ENCODE assay signal across 8 mouse cellular contexts in genomic region chr15:96936705-96937346, GRCm38 (mm10).
DNase-seq lines count a peak whose midpoint lies in the region; ATAC-seq and TF ChIP-seq lines count a peak whose summit lies in the region.

No protein-coding gene starts in this region.

- peak overlapping the region; percentile 33 for H3K4me3 ChIP-seq in cerebellum, adult 2 months (replicated peaks; ENCODE audit: insufficient read depth, low read depth, low read length)
- peak overlapping the region; percentile 16; the same call in 1 of the 2 replicates for H3K4me3 ChIP-seq in lung, embryonic 14.5 days (ENCODE audit: low read depth, low read length)
- no peak overlapping the region for H3K4me3 ChIP-seq in thymus, adult 2 months (ENCODE audit: control insufficient read depth, insufficient read depth, low read length)

- H3K9ac ChIP-seq in lung, embryonic 14.5 days, result no peak overlapping the region

- H3K4me1 ChIP-seq in cerebellum, adult 2 months (ENCODE audit: control insufficient read depth, insufficient read depth, low read length), result no peaks in the 10 kb centered on the region
- H3K4me1 ChIP-seq in lung, embryonic 14.5 days (ENCODE audit: insufficient read depth), result no peaks in the 10 kb centered on the region; the same call in 1 of the 2 replicates
- no peaks in the 10 kb centered on the region for H3K4me1 ChIP-seq in thymus, adult 2 months (replicated peaks; ENCODE audit: control insufficient read depth, insufficient read depth, low read length)

- no peak for TF ChIP-seq POLR2A in cerebellum, adult 2 months (IDR thresholded peaks at IDR 0.05; ENCODE audit: borderline replicate concordance, insufficient read depth, low read length)
- no peak for TF ChIP-seq POLR2A in thymus, adult 2 months (IDR thresholded peaks at IDR 0.05; ENCODE audit: control insufficient read depth, extremely low read depth, insufficient read depth, low read length, poor library complexity)

- no peaks in the 10 kb centered on the region for H3K9me3 ChIP-seq in lung, embryonic 14.5 days (ENCODE audit: low read depth, low read length)

- TF ChIP-seq CTCF in cerebellum, adult 2 months (IDR thresholded peaks at IDR 0.05; ENCODE audit: borderline replicate concordance, insufficient read depth, low read depth, low read length), result peak; percentile 100
- TF ChIP-seq CTCF in lung, embryonic 14.5 days (IDR thresholded peaks at IDR 0.05; ENCODE audit: low read depth), result peak; percentile 100
- peak; percentile 98 for TF ChIP-seq CTCF in thymus, adult 2 months (IDR thresholded peaks at IDR 0.05; ENCODE audit: borderline replicate concordance, control insufficient read depth, extremely low read depth, insufficient read depth, low read length, poor library complexity)

- DNase-seq in MEL-GATA-1-ER (ENCODE audit: extremely low read depth, low read depth), result peak; percentile 92
- DNase-seq in cerebellum, adult 2 months, result peak; percentile 80 to 81
- DNase-seq in forelimb bud, embryonic 11.5 days (ENCODE audit: low read depth, low spot score), result peak; percentile 94
- peak; percentile 84 for DNase-seq in layer of hippocampus, adult 8-10 months (ENCODE audit: low spot score in 2 of 2)
- DNase-seq in lung, embryonic 14.5 days, result peak; percentile 99
- peak; percentile 76 for DNase-seq in ovary, adult 18-20 months (ENCODE audit: low spot score)
- peak; percentile 84 for DNase-seq in thymus, adult 2 months

- no peak overlapping the region for H3K27ac ChIP-seq in cerebellum, adult 2 months (ENCODE audit: insufficient read depth, low read length)
- H3K27ac ChIP-seq in lung, embryonic 14.5 days (ENCODE audit: low read depth), result no peak overlapping the region
- H3K27ac ChIP-seq in thymus, adult 2 months (ENCODE audit: control insufficient read depth, insufficient read depth, low read length), result no peak overlapping the region

- 5% methylated on average over 18 of the region's 18 CpGs for WGBS in cerebellum, adult 2 months
- 3% methylated on average over 18 of the region's 18 CpGs for WGBS in lung, embryonic 14.5 days
- WGBS in thymus, adult 2 months, result 8% methylated on average over 18 of the region's 18 CpGs

- no peaks in the 10 kb centered on the region for H3K27me3 ChIP-seq in cerebellum, adult 2 months (ENCODE audit: control insufficient read depth, insufficient read depth, low read length)
- no peaks in the 10 kb centered on the region for H3K27me3 ChIP-seq in lung, embryonic 14.5 days (ENCODE audit: insufficient read depth, low read length)
- no peaks in the 10 kb centered on the region for H3K27me3 ChIP-seq in thymus, adult 2 months (ENCODE audit: control insufficient read depth, insufficient read depth, low read length)

- H3K4me2 ChIP-seq in lung, embryonic 14.5 days, result peak overlapping the region; percentile 54

- ATAC-seq in hematopoietic stem cell, adult 5-6 weeks (replicated peaks in 1 of 2; ENCODE audit: insufficient read depth in 1 of 2, low FRiP score in 2 of 2, low TSS enrichment in 1 of 2, low read depth in 1 of 2, poor library complexity in 2 of 2, severe bottlenecking in 2 of 2), result peak; percentile 98
- peak; percentile 96 for ATAC-seq in lung, embryonic 14.5 days (ENCODE audit: insufficient read depth)

- no peaks in the 10 kb centered on the region for H3K36me3 ChIP-seq in lung, embryonic 14.5 days (ENCODE audit: insufficient read depth)
- no peaks in the 10 kb centered on the region for H3K36me3 ChIP-seq in thymus, adult 2 months (ENCODE audit: control insufficient read depth, insufficient read depth, low read length)
